Mouse (Mus musculus) E14TG2a.4 (cell line): ENCODE results near the gene Atrnl1.

Experiments
- H3K27me3 ChIP-seq: 2 replicates; pipeline ENCODE4 v1.6.1; 2014; ENCODE audit warnings: low read length, control low read depth; ENCODE audit not compliant: insufficient read depth
- H3K36me3 ChIP-seq: 2 replicates; pipeline ENCODE4 v1.6.1; 2014; ENCODE audit warnings: low read length, control low read depth; ENCODE audit not compliant: insufficient read depth
- H3K4me1 ChIP-seq: replicated peaks from 2 replicates; pipeline ENCODE4 v1.6.1; 2014; ENCODE audit warnings: low read depth, low read length, control low read depth
- H3K4me3 ChIP-seq: replicated peaks from 2 replicates; pipeline ENCODE4 v1.5.1; 2014; ENCODE audit warnings: mild to moderate bottlenecking, low read length
- H3K9me3 ChIP-seq: 2 replicates; pipeline ENCODE4 v1.6.1; 2014; ENCODE audit warnings: low read length, control low read depth
- CTCF ChIP-seq: conservative IDR thresholded peaks from 2 replicates; pipeline ENCODE4 v1.5.1; 2014; ENCODE audit warnings: low read length
- NANOG ChIP-seq: IDR thresholded peaks from 2 replicates; pipeline ENCODE4 v1.6.1; 2014; ENCODE audit warnings: borderline replicate concordance, low read length, mixed read lengths
- POU5F1 ChIP-seq: IDR thresholded peaks from 2 replicates; pipeline ENCODE4 v1.6.1; 2014; ENCODE audit warnings: low read length, borderline replicate concordance

Atrnl1 gene

GRCm38 (mm10) chr19:58164896-58165634, 554.2 kb downstream of the Atrnl1 start:
- TF ChIP-seq CTCF = no peak
- no peak for TF ChIP-seq POU5F1
- TF ChIP-seq NANOG = no peak
- no peaks in the 10 kb centered on the region; the same call in none of the 2 replicates for H3K4me1 ChIP-seq
- H3K27me3 ChIP-seq = peaks cover 22% of the 10 kb centered on the region
- no peaks in the 10 kb centered on the region for H3K9me3 ChIP-seq
- H3K4me3 ChIP-seq = no peak overlapping the region
- no peaks in the 10 kb centered on the region for H3K36me3 ChIP-seq

- Histone ChIP-seq H3K4me3 (no peak overlapping the region), H3K36me3 (no peaks in the 10 kb centered on the region), H3K9me3 (no peaks in the 10 kb centered on the region), H3K27me3 (peaks cover 22% of the 10 kb centered on the region), H3K4me1 (no peaks in the 10 kb centered on the region; the same call in none of the 2 replicates)
- TF ChIP-seq POU5F1 (no peak), NANOG (no peak), CTCF (no peak)
These were observed 554.8 kb downstream of the Atrnl1 start for GRCm38 (mm10) chr19:58165635-58166015.

- Histone ChIP-seq H3K4me1 (no peaks in the 10 kb centered on the region; the same call in none of the 2 replicates), H3K36me3 (no peaks in the 10 kb centered on the region), H3K27me3 (peaks cover 22% of the 10 kb centered on the region), H3K9me3 (no peaks in the 10 kb centered on the region), H3K4me3 (no peak overlapping the region)
- TF ChIP-seq POU5F1 (no peak), NANOG (no peak), CTCF (no peak)
These were observed 555.3 kb downstream of the Atrnl1 start for GRCm38 (mm10) chr19:58166147-58166546.

GRCm38 (mm10) chr19:58178410-58178809, 567.6 kb downstream of the Atrnl1 start:
- Histone ChIP-seq H3K9me3 (peaks cover 3% of the 10 kb centered on the region; the same call in 1 of the 2 replicates), H3K27me3 (no peaks in the 10 kb centered on the region), H3K36me3 (no peaks in the 10 kb centered on the region), H3K4me3 (no peak overlapping the region), H3K4me1 (no peaks in the 10 kb centered on the region)
- TF ChIP-seq POU5F1 (no peak), NANOG (no peak), CTCF (no peak)

GRCm38 (mm10) chr19:58180773-58181172, 569.9 kb downstream of the Atrnl1 start:
- no peaks in the 10 kb centered on the region for H3K36me3 ChIP-seq
- no peak for TF ChIP-seq POU5F1
- H3K4me3 ChIP-seq = no peak overlapping the region
- peaks cover 3% of the 10 kb centered on the region; the same call in 1 of the 2 replicates for H3K9me3 ChIP-seq
- H3K4me1 ChIP-seq = no peaks in the 10 kb centered on the region
- H3K27me3 ChIP-seq = peaks cover 2% of the 10 kb centered on the region; the same call in 1 of the 2 replicates
